Mouse (Mus musculus): ENCODE measurements around the gene Ptgir. TPM values are rescaled to one million over a fixed set of nuclear protein-coding genes. Genes with fewer than 3 reads are reported as not detected.

Gene Ptgir
- polyA plus RNA-seq, 1 experiment from 2014 or later = 0.76 TPM

GRCm38 (mm10) chr7:16937312-16937711 is 31.0 kb downstream of the Ptgir start:
- H3K36me3 ChIP-seq (ENCODE audit: control insufficient read depth, insufficient read depth, low read length) = no peaks in the 10 kb centered on the region
- H3K9me3 ChIP-seq (ENCODE audit: control insufficient read depth, low read length) = no peaks in the 10 kb centered on the region
- no peak overlapping the region for H3K4me3 ChIP-seq (ENCODE audit: low read depth, low read length)
- H3K27ac ChIP-seq (ENCODE audit: low read depth, low read length) = no peak overlapping the region
- H3K9ac ChIP-seq (ENCODE audit: low read length) = no peak overlapping the region
- no peaks in the 10 kb centered on the region for H3K27me3 ChIP-seq (ENCODE audit: control insufficient read depth, insufficient read depth, low read length)
- no peak overlapping the region for H3K4me2 ChIP-seq (ENCODE audit: low read depth)
- H3K4me1 ChIP-seq (ENCODE audit: control insufficient read depth, insufficient read depth, low read length) = no peaks in the 10 kb centered on the region
- 46% methylated on average over 4 of the region's 4 CpGs for WGBS
- DNase-seq (ENCODE audit: low spot score) (no peak), ATAC-seq (ENCODE audit: insufficient read depth, low FRiP score, low TSS enrichment) (no peak)

- Histone ChIP-seq H3K9ac (ENCODE audit: low read length) (no peak overlapping the region), H3K4me2 (ENCODE audit: low read depth) (no peak overlapping the region), H3K27ac (ENCODE audit: low read depth, low read length) (no peak overlapping the region), H3K4me1 (ENCODE audit: control insufficient read depth, insufficient read depth, low read length) (no peaks in the 10 kb centered on the region), H3K4me3 (ENCODE audit: low read depth, low read length) (no peak overlapping the region), H3K9me3 (ENCODE audit: control insufficient read depth, low read length) (no peaks in the 10 kb centered on the region), H3K27me3 (ENCODE audit: control insufficient read depth, insufficient read depth, low read length) (no peaks in the 10 kb centered on the region), H3K36me3 (ENCODE audit: control insufficient read depth, insufficient read depth, low read length) (no peaks in the 10 kb centered on the region)
- DNase-seq (ENCODE audit: low spot score) = no peak
- WGBS = 75% methylated on average over 17 of the region's 17 CpGs
- ATAC-seq (ENCODE audit: insufficient read depth, low FRiP score, low TSS enrichment) = no peak
Observed at GRCm38 (mm10) chr7:16938117-16938791, 32.0 kb downstream of the Ptgir start.

GRCm38 (mm10) chr7:16940292-16940691 is 34.0 kb downstream of the Ptgir start:
- Histone ChIP-seq H3K27ac (ENCODE audit: low read depth, low read length) (no peak overlapping the region), H3K27me3 (ENCODE audit: control insufficient read depth, insufficient read depth, low read length) (peaks cover 5% of the 10 kb centered on the region), H3K4me2 (ENCODE audit: low read depth) (no peak overlapping the region), H3K9me3 (ENCODE audit: control insufficient read depth, low read length) (no peaks in the 10 kb centered on the region), H3K4me3 (ENCODE audit: low read depth, low read length) (no peak overlapping the region), H3K36me3 (ENCODE audit: control insufficient read depth, insufficient read depth, low read length) (no peaks in the 10 kb centered on the region), H3K4me1 (ENCODE audit: control insufficient read depth, insufficient read depth, low read length) (peaks cover 6% of the 10 kb centered on the region), H3K9ac (ENCODE audit: low read length) (no peak overlapping the region)
- DNase-seq (ENCODE audit: low spot score) (no peak), ATAC-seq (ENCODE audit: insufficient read depth, low FRiP score, low TSS enrichment) (no peak)
- WGBS = 66% methylated on average over 7 of the region's 7 CpGs

GRCm38 (mm10) chr7:16942861-16943260 is 36.6 kb downstream of the Ptgir start:
- Histone ChIP-seq H3K9me3 (ENCODE audit: control insufficient read depth, low read length) (no peaks in the 10 kb centered on the region), H3K9ac (ENCODE audit: low read length) (no peak overlapping the region), H3K27me3 (ENCODE audit: control insufficient read depth, insufficient read depth, low read length) (peaks cover 31% of the 10 kb centered on the region), H3K36me3 (ENCODE audit: control insufficient read depth, insufficient read depth, low read length) (no peaks in the 10 kb centered on the region), H3K27ac (ENCODE audit: low read depth, low read length) (no peak overlapping the region), H3K4me2 (ENCODE audit: low read depth) (no peak overlapping the region), H3K4me3 (ENCODE audit: low read depth, low read length) (no peak overlapping the region), H3K4me1 (ENCODE audit: control insufficient read depth, insufficient read depth, low read length) (peaks cover 24% of the 10 kb centered on the region)
- WGBS = 66% methylated on average over 4 of the region's 4 CpGs
- DNase-seq (ENCODE audit: low spot score) (no peak), ATAC-seq (ENCODE audit: insufficient read depth, low FRiP score, low TSS enrichment) (no peak)

GRCm38 (mm10) chr7:16944061-16944807 is 37.9 kb downstream of the Ptgir start, which contains the start of gene Pnmal2:
TSS of gene Pnmal2 (plus strand) at chr7:16944682.
- H3K9ac ChIP-seq (ENCODE audit: low read length) = peak within 1 kb of the TSS; percentile 73
- peak within 1 kb of the TSS; percentile 57 for H3K4me3 ChIP-seq (ENCODE audit: low read depth, low read length)
- H3K4me1 ChIP-seq (ENCODE audit: control insufficient read depth, insufficient read depth, low read length) = peaks cover 28% of the 10 kb centered on the region
- peak within 1 kb of the TSS; percentile 44; the same call in 1 of the 2 replicates for H3K27ac ChIP-seq (ENCODE audit: low read depth, low read length)
- no peaks in the 10 kb centered on the region for H3K9me3 ChIP-seq (ENCODE audit: control insufficient read depth, low read length)
- H3K4me2 ChIP-seq (ENCODE audit: low read depth) = peak within 1 kb of the TSS; percentile 90
- H3K36me3 ChIP-seq (ENCODE audit: control insufficient read depth, insufficient read depth, low read length) = no peaks in the 10 kb centered on the region
- ATAC-seq (ENCODE audit: insufficient read depth, low FRiP score, low TSS enrichment) (peak; percentile 91), DNase-seq (ENCODE audit: low spot score) (peak; percentile 93)
- peaks cover 44% of the 10 kb centered on the region for H3K27me3 ChIP-seq (ENCODE audit: control insufficient read depth, insufficient read depth, low read length)
- WGBS = 12% methylated on average over 36 of the region's 36 CpGs

- H3K36me3 ChIP-seq (ENCODE audit: control insufficient read depth, insufficient read depth, low read length) = no peaks in the 10 kb centered on the region
- peak overlapping the region; percentile 73 for H3K9ac ChIP-seq (ENCODE audit: low read length)
- DNase-seq (ENCODE audit: low spot score) = no peak
- H3K4me2 ChIP-seq (ENCODE audit: low read depth) = peak overlapping the region; percentile 90
- no peaks in the 10 kb centered on the region for H3K9me3 ChIP-seq (ENCODE audit: control insufficient read depth, low read length)
- H3K27me3 ChIP-seq (ENCODE audit: control insufficient read depth, insufficient read depth, low read length) = peaks cover 49% of the 10 kb centered on the region
- ATAC-seq (ENCODE audit: insufficient read depth, low FRiP score, low TSS enrichment) = peak; percentile 35; the same call in 1 of the 2 replicates
- WGBS = 1% methylated on average over 22 of the region's 22 CpGs
- H3K27ac ChIP-seq (ENCODE audit: low read depth, low read length) = peak overlapping the region; percentile 44; the same call in 1 of the 2 replicates
- H3K4me1 ChIP-seq (ENCODE audit: control insufficient read depth, insufficient read depth, low read length) = peaks cover 33% of the 10 kb centered on the region
- peak overlapping the region; percentile 57 for H3K4me3 ChIP-seq (ENCODE audit: low read depth, low read length)
Observed at GRCm38 (mm10) chr7:16944808-16945315, 38.6 kb downstream of the Ptgir start.

- Histone ChIP-seq H3K27ac (ENCODE audit: low read depth, low read length) (no peak overlapping the region), H3K27me3 (ENCODE audit: control insufficient read depth, insufficient read depth, low read length) (peaks cover 49% of the 10 kb centered on the region), H3K9me3 (ENCODE audit: control insufficient read depth, low read length) (no peaks in the 10 kb centered on the region), H3K36me3 (ENCODE audit: control insufficient read depth, insufficient read depth, low read length) (no peaks in the 10 kb centered on the region), H3K4me2 (ENCODE audit: low read depth) (peak overlapping the region; percentile 90), H3K4me1 (ENCODE audit: control insufficient read depth, insufficient read depth, low read length) (peaks cover 34% of the 10 kb centered on the region), H3K9ac (ENCODE audit: low read length) (peak overlapping the region; percentile 73; the same call in 1 of the 2 replicates), H3K4me3 (ENCODE audit: low read depth, low read length) (peak overlapping the region; percentile 57)
- DNase-seq (ENCODE audit: low spot score) (no peak), ATAC-seq (ENCODE audit: insufficient read depth, low FRiP score, low TSS enrichment) (no peak)
- WGBS = 7% methylated on average over 17 of the region's 17 CpGs
Observed at GRCm38 (mm10) chr7:16945419-16945818, 39.1 kb downstream of the Ptgir start.

GRCm38 (mm10) chr7:16946441-16947348 is 40.4 kb downstream of the Ptgir start:
- Histone ChIP-seq H3K4me2 (ENCODE audit: low read depth) (peak overlapping the region; percentile 64), H3K4me1 (ENCODE audit: control insufficient read depth, insufficient read depth, low read length) (peaks cover 34% of the 10 kb centered on the region), H3K36me3 (ENCODE audit: control insufficient read depth, insufficient read depth, low read length) (no peaks in the 10 kb centered on the region), H3K9me3 (ENCODE audit: control insufficient read depth, low read length) (no peaks in the 10 kb centered on the region), H3K4me3 (ENCODE audit: low read depth, low read length) (peak overlapping the region; percentile 35), H3K27ac (ENCODE audit: low read depth, low read length) (no peak overlapping the region), H3K9ac (ENCODE audit: low read length) (peak overlapping the region; percentile 45), H3K27me3 (ENCODE audit: control insufficient read depth, insufficient read depth, low read length) (peaks cover 49% of the 10 kb centered on the region)
- ATAC-seq (ENCODE audit: insufficient read depth, low FRiP score, low TSS enrichment) (no peak), DNase-seq (ENCODE audit: low spot score) (no peak)
- under 1% methylated on average over 52 of the region's 53 CpGs for WGBS
